Mouse (Mus musculus): ENCODE measurements around the gene Rhoa. TPM values are rescaled to one million over a fixed set of nuclear protein-coding genes. Genes with fewer than 3 reads are reported as not detected.

Rhoa gene
- total RNA-seq, 2 experiments from 2014 or later, result 165 to 175 TPM

DNA sequence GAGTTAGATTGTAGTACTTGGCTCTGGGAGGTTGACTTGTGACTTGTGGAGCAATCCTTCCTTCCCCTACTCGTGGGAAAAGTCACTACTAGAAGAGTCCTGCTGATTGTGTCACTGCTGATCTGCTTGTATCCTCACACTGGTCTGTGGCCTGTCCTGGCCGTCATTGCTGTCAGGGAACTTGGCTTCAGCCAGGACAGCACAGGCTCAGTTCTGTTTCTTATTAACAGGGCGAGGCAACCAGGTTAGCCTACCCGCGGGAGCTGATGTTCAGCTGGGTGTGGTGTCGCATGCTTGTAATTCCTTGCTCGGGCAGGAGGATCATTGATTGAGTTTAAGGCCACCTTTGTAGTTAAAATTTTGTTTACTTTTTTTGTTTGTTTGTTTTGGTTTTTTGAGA, 79.1 kb downstream of the Rhoa start:
- intact Hi-C loops (cut with DNase I), result no loop called here
- DNase-seq (ENCODE audit: low spot score in 2 of 2), result no peak

DNA sequence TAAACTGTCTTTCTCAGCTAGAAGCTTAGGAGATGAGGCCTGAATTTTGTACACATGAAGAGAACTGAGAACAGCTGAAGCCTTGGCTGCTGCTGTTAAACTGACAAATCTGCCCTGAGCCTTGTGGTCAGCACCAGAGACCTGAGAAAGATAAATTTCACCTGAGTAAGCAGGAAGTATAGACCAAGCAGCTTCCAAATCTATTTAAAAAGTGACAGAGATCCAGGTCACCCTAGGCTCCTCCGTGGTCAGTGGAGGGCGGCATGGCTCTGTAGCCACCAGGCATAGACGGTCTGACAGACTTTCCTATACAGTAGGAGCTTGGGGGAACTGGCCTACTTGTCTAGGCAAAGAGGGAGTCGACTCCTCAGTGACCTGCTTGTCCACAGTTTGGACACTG, 80.9 kb downstream of the Rhoa start:
- no peak for DNase-seq (ENCODE audit: low spot score in 2 of 2)
- intact Hi-C loops (cut with DNase I), result no loop called here

Other genes with a start within 250 kb of the Rhoa start
- gene Mst1, start 225.7 kb upstream of the Rhoa start, total RNA-seq (2021), result not detected
- 10 to 100 TPM; 81.9 to 88.7 TPM for gene Rnf123, start 222.8 kb upstream of the Rhoa start, total RNA-seq (2021)
- 10 to 100 TPM; 29.8 to 36.9 TPM for gene Apeh, start 211.5 kb upstream of the Rhoa start, total RNA-seq (2021)
- gene Bsn, start 115.7 kb upstream of the Rhoa start, total RNA-seq (2021), result 100 to 1,000 TPM; 261 to 275 TPM
- gene Dag1, start 42.2 kb upstream of the Rhoa start, total RNA-seq (2021), result 10 to 100 TPM; 94.7 to 97.9 TPM
- gene Nicn1, start 15.7 kb upstream of the Rhoa start, total RNA-seq (2021), result 100 to 1,000 TPM; 113 to 121 TPM
- 10 to 100 TPM; 31.1 to 35.0 TPM for gene Amt, start 9.3 kb upstream of the Rhoa start, total RNA-seq (2021)
- 10 to 100 TPM; 33.2 to 34.6 TPM for gene Tcta, start within 50 bp of the Rhoa start, total RNA-seq (2021)
- 100 to 1,000 TPM; 104 to 106 TPM for gene Gpx1, start 32.8 kb downstream of the Rhoa start, total RNA-seq (2021)
- 100 to 1,000 TPM; 117 TPM for gene Usp4, start 41.7 kb downstream of the Rhoa start, total RNA-seq (2021)
- gene 1700102P08Rik, start 86.7 kb downstream of the Rhoa start, total RNA-seq (2021), result 1 to 10 TPM; 2.4 to 3.0 TPM
- under 1 TPM; 0.32 TPM for gene Ccdc36, start 122.4 kb downstream of the Rhoa start, total RNA-seq (2021)
- not detected for gene BC048562, start 130.4 kb downstream of the Rhoa start, total RNA-seq (2021)
- gene Ccdc71, start 154.4 kb downstream of the Rhoa start, total RNA-seq (2021), result 10 to 100 TPM; 40.3 to 42.2 TPM
- 10 to 100 TPM; 30.3 to 36.7 TPM for gene Klhdc8b, start 155.5 kb downstream of the Rhoa start, total RNA-seq (2021)
- 10 to 100 TPM; 30.6 to 31.9 TPM for gene Lamb2, start 173.6 kb downstream of the Rhoa start, total RNA-seq (2021)
- gene Usp19, start 184.5 kb downstream of the Rhoa start, total RNA-seq (2021), result 100 to 1,000 TPM; 143 to 147 TPM
- gene Qars, start 201.6 kb downstream of the Rhoa start, total RNA-seq (2021), result 10 to 100 TPM; 75.3 to 84.4 TPM
- 100 to 1,000 TPM; 136 to 141 TPM for gene Qrich1, start 210.7 kb downstream of the Rhoa start, total RNA-seq (2021)

Measured in left cerebral cortex, postnatal 25 days (tissue).